Comparison of ENCODE assay signal across 10 mouse cellular contexts in genomic region chrX:140537662-140538061, GRCm38 (mm10).
DNase-seq lines count a peak whose midpoint lies in the region; ATAC-seq lines count a peak whose summit lies in the region.
"Had no signal": no experiment of that assay in that cellular context is flagged by ENCODE, and none has a peak within 500 bp of the region (broad histone marks: within the 10 kb centered on the region; RNA-seq: fewer than 3 reads in every experiment).

No protein-coding gene starts in this region.

- ATAC-seq in intestine, embryonic 16.5 days, result peak; percentile 52
- ATAC-seq: forebrain, embryonic 14.5 days had no signal

- H3K4me2 ChIP-seq in intestine, embryonic 16.5 days (ENCODE audit: low read depth, low read length), result no peak overlapping the region
- H3K4me2 ChIP-seq: midbrain, embryonic 12.5 days had no signal

- H3K9ac ChIP-seq in intestine, embryonic 16.5 days (ENCODE audit: low read depth, low read length), result no peak overlapping the region
- H3K9ac ChIP-seq: midbrain, embryonic 12.5 days had no signal

- peak; percentile 44 for DNase-seq in kidney, postnatal 14 days
- DNase-seq in kidney, adult 8-10 months, result no peak
- DNase-seq in embryonic facial prominence, embryonic 10.5 days (ENCODE audit: low spot score), result peak; percentile 34
- DNase-seq in skeletal muscle tissue, adult 2 months (ENCODE audit: low read depth, low spot score), result peak; percentile 66
- DNase-seq in cerebellum, postnatal 36 days, result no peak
- no peak for DNase-seq in right cerebral cortex, adult 2 months (ENCODE audit: low spot score in 2 of 2)
- no peak for DNase-seq in thymus, postnatal 25 days

- 54% methylated on average over 6 of the region's 6 CpGs for WGBS in embryonic facial prominence, embryonic 10.5 days
- WGBS in intestine, embryonic 16.5 days, result 41% methylated on average over 6 of the region's 6 CpGs

- no peak overlapping the region for H3K4me3 ChIP-seq in embryonic facial prominence, embryonic 10.5 days
- no peak overlapping the region for H3K4me3 ChIP-seq in intestine, embryonic 16.5 days (ENCODE audit: low read length)
- H3K4me3 ChIP-seq: midbrain, embryonic 12.5 days had no signal

- H3K4me1 ChIP-seq in embryonic facial prominence, embryonic 10.5 days, result peaks cover 12% of the 10 kb centered on the region
- peaks cover 3% of the 10 kb centered on the region; the same call in 1 of the 2 replicates for H3K4me1 ChIP-seq in intestine, embryonic 16.5 days (ENCODE audit: control insufficient read depth, insufficient read depth, low read length)
- H3K4me1 ChIP-seq: midbrain, embryonic 12.5 days had no signal

- peaks cover 13% of the 10 kb centered on the region for H3K36me3 ChIP-seq in embryonic facial prominence, embryonic 10.5 days (replicated peaks)
- no peaks in the 10 kb centered on the region for H3K36me3 ChIP-seq in intestine, embryonic 16.5 days (ENCODE audit: control insufficient read depth, insufficient read depth, low read length)
- H3K36me3 ChIP-seq: midbrain, embryonic 12.5 days had no signal

- H3K27me3 ChIP-seq in embryonic facial prominence, embryonic 10.5 days (replicated peaks; ENCODE audit: low read depth, poor library complexity, severe bottlenecking), result peaks cover 94% of the 10 kb centered on the region
- no peaks in the 10 kb centered on the region for H3K27me3 ChIP-seq in intestine, embryonic 16.5 days (replicated peaks; ENCODE audit: control insufficient read depth, insufficient read depth, low read length)

- no peak overlapping the region for H3K27ac ChIP-seq in embryonic facial prominence, embryonic 10.5 days (replicated peaks)
- H3K27ac ChIP-seq in intestine, embryonic 16.5 days (ENCODE audit: low read length), result peak overlapping the region; percentile 41; the same call in 1 of the 2 replicates
- H3K27ac ChIP-seq: midbrain, embryonic 12.5 days had no signal

- no peaks in the 10 kb centered on the region for H3K9me3 ChIP-seq in embryonic facial prominence, embryonic 10.5 days
- no peaks in the 10 kb centered on the region for H3K9me3 ChIP-seq in intestine, embryonic 16.5 days (ENCODE audit: control insufficient read depth, low read length)
- H3K9me3 ChIP-seq: midbrain, embryonic 12.5 days had no signal

Comparison
In these comparisons a context has a peak if more than half of its experiments do, and no peak if none do; other contexts are left out.
1. DNase-seq: peak in kidney, postnatal 14 days (single experiment), embryonic facial prominence, embryonic 10.5 days (single experiment) and skeletal muscle tissue, adult 2 months (single experiment); none in kidney, adult 8-10 months (0 of 2), cerebellum, postnatal 36 days (0 of 2), right cerebral cortex, adult 2 months (0 of 2) and thymus, postnatal 25 days (single experiment).